Mouse (Mus musculus) thymus, postnatal 4 days (tissue): Measurements from ENCODE around the gene Hist1h2bf.

Source experiments
- DNase-seq: peaks from one replicate; pipeline ENCODE4 v3.0.0; 2021

The Hist1h2bf gene

DNA sequence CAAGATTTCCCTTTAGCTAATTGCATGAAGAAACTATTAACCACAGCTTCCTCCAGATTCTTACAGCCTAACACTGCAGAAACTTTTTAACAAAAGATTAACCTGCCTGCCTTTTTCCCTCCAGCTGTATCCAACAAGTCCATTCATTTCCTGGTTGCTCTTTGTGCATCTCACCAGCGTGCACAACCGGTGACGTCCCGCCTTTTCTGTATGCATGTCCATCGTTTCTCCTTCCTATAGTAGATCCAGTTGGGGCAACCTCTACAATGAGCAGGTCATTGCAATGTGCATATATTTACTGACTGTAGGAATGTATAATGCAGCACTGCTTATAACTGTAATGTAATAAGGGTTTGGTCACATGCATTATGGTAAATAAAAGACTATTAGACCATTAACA, 50.0 kb downstream of the Hist1h2bf start:
- DNase-seq = no peak
